Mouse (Mus musculus) heart, embryonic 16.5 days (tissue): ENCODE measurements around the gene Med24. TPM values are rescaled to one million over a fixed set of nuclear protein-coding genes. Genes with fewer than 3 reads are reported as not detected.
"Not testable (repeated sequence)": the region's sequence is repeated elsewhere in the genome, so short reads cannot be mapped to it uniquely, and the experiment has no call there.

Experiments used
- ATAC-seq: fragments of 200-750 bp; cut with Nextera tagmentation; replicated peaks from 2 replicates; pipeline ENCODE4 v1.8.0; 2017; ENCODE audit warnings: moderate number of reproducible peaks; ENCODE audit not compliant: insufficient read depth, low FRiP score; ENCODE audit errors: extremely low read depth
- H3K27ac ChIP-seq: fragments of 300-500 bp; sonication (generic); 2 replicates; pipeline ENCODE4 v1.5.1; 2014; ENCODE audit warnings: mild to moderate bottlenecking, low read length, control low read depth, moderate library complexity
- H3K27me3 ChIP-seq: fragments of 300-500 bp; sonication (generic); 2 replicates; pipeline ENCODE4 v1.6.1; 2014; ENCODE audit warnings: low read length, mixed read lengths; ENCODE audit not compliant: control insufficient read depth, insufficient read depth
- H3K36me3 ChIP-seq: fragments of 300-500 bp; sonication (generic); 2 replicates; pipeline ENCODE4 v1.6.1; 2014; ENCODE audit not compliant: control insufficient read depth, insufficient read depth
- H3K4me1 ChIP-seq: fragments of 300-500 bp; sonication (generic); 2 replicates; pipeline ENCODE4 v1.6.1; 2014; ENCODE audit warnings: low read length, mixed read lengths; ENCODE audit not compliant: control insufficient read depth, insufficient read depth
- H3K4me2 ChIP-seq: fragments of 300-500 bp; sonication (generic); 2 replicates; pipeline ENCODE4 v1.6.1; 2014; ENCODE audit warnings: low read depth, mild to moderate bottlenecking, control low read depth, low read length
- H3K4me3 ChIP-seq: fragments of 300-500 bp; sonication (generic); 2 replicates; pipeline ENCODE4 v1.5.1; 2014; ENCODE audit warnings: mild to moderate bottlenecking, control low read depth, low read length
- H3K9ac ChIP-seq: fragments of 300-500 bp; sonication (generic); 2 replicates; pipeline ENCODE4 v1.6.1; 2014; ENCODE audit warnings: low read length, control low read depth
- H3K9me3 ChIP-seq: fragments of 300-500 bp; sonication (generic); replicated peaks from 2 replicates; pipeline ENCODE4 v1.6.1; 2016; ENCODE audit warnings: low read length; ENCODE audit not compliant: control insufficient read depth
- WGBS: fragments of 180-500 bp; shearing (Covaris S2); extraction: QIAGEN DNeasy Blood & Tissue Kit; methylation state at CpG from one replicate; pipeline ENCODE4 v1.1.7; 2014; 5-methylcytosine and 5-hydroxymethylcytosine counted together
- polyA plus RNA-seq: library from polyadenylated mRNA; unstranded; fragments of >200 nt; fragmentation: Nextera tagmentation; extraction: Ambion mirVana; gene quantifications from 2 replicates; pipeline ENCODE4 v1.2.1, GENCODE M21; 2015

Gene Med24
- polyA plus RNA-seq, 1 experiment from 2014 or later, result 36.8 TPM

GRCm38 (mm10) chr11:98655076-98655475, 74.2 kb downstream of the Med24 start:
- not testable (repeated sequence) for ATAC-seq, H3K4me3 ChIP-seq, H3K4me2 ChIP-seq, H3K36me3 ChIP-seq, H3K9ac ChIP-seq, H3K27me3 ChIP-seq, H3K4me1 ChIP-seq, H3K27ac ChIP-seq, H3K9me3 ChIP-seq
- WGBS, result 15% methylated on average over 7 of the region's 7 CpGs

Other genes with a start within 250 kb of the Med24 start
- gene Ikzf3, start 183.4 kb downstream of the Med24 start, polyA plus RNA-seq, result 1.0 and 4.0 TPM in 2 replicates
- 0.42 and 0.62 TPM in 2 replicates for gene Zpbp2, start 178.3 kb downstream of the Med24 start, polyA plus RNA-seq
- gene Ormdl3, start 142.1 kb downstream of the Med24 start, polyA plus RNA-seq, result 65.1 and 66.7 TPM in 2 replicates
- not detected in 2 replicates for gene Lrrc3c, start 131.1 kb downstream of the Med24 start, polyA plus RNA-seq
- gene Gm12355, start 103.8 kb downstream of the Med24 start, polyA plus RNA-seq, result 0.30 and 2.9 TPM in 2 replicates
- 0.09 TPM in 1 of 2 replicates, not detected in the other for gene Gsdma3, start 103.1 kb downstream of the Med24 start, polyA plus RNA-seq
- gene Gsdma2, start 82.7 kb downstream of the Med24 start, polyA plus RNA-seq, result 0.18 TPM in 1 of 2 replicates, not detected in the other
- gene Gsdma, start 65.1 kb downstream of the Med24 start, polyA plus RNA-seq, result not detected in 2 replicates
- gene Psmd3, start 46.9 kb downstream of the Med24 start, polyA plus RNA-seq, result 166 and 169 TPM in 2 replicates
- gene Csf3, start 28.2 kb downstream of the Med24 start, polyA plus RNA-seq, result not detected in 2 replicates
- 37.5 and 40.2 TPM in 2 replicates for gene Thra, start 11.2 kb upstream of the Med24 start, polyA plus RNA-seq
- 7.0 and 8.2 TPM in 2 replicates for gene Nr1d1, start 45.9 kb upstream of the Med24 start, polyA plus RNA-seq
- 15.2 and 15.5 TPM in 2 replicates for gene Msl1, start 66.1 kb upstream of the Med24 start, polyA plus RNA-seq
- gene Casc3, start 75.5 kb upstream of the Med24 start, polyA plus RNA-seq, result 23.4 and 24.0 TPM in 2 replicates
- gene Rapgefl1, start 107.3 kb upstream of the Med24 start, polyA plus RNA-seq, result 1.0 and 1.1 TPM in 2 replicates
- gene Wipf2, start 134.2 kb upstream of the Med24 start, polyA plus RNA-seq, result 3.1 and 3.4 TPM in 2 replicates
- gene Cdc6, start 178.4 kb upstream of the Med24 start, polyA plus RNA-seq, result 18.6 and 23.0 TPM in 2 replicates
- 28.2 and 28.6 TPM in 2 replicates for gene Rara, start 198.4 kb upstream of the Med24 start, polyA plus RNA-seq